Mouse (Mus musculus): ENCODE data around the gene Nrp1.

Gene Nrp1

DNA sequence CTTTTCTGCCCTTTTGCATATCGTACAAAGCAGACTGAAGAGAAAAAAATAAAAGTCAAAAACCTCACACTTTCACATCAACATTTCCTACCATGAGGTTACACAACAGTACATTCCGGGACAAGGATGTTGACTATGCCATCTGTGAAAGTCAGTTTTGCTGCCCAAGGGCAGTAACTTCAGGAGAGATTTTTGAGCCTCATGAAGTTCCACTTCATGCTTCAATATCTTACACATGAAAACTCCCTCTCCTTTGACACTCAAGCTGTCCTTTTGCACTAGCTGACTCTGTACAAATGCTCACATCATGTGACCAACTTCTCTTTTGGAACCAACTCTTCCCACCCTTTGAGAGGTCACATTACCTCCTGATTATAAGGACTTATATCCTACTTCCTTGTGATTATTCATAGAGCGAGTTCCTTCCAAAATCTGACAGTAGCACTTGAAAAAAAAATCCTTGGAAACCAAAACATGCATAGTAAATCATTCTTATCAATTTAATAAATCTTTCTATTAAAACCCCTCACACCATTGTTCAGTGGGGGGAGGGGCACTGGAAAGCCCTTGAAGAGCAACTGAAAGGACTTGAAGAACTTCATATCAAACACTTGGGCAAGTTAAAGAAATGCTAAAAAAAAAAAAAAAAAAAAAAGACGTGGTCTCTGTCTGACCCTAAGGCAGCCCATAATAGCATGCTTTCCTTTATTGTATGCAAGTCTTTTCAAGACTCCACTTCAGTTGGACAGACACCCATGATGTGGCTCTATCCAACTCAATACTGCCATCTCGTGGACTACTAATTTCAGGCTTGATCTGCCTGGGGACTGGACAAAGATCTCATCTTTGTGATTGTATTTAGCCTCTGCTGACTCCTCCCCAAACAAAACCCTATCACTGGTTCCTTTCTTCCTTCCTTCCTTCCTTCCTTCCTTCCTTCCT, 133.0 kb downstream of the Nrp1 start:
- intact Hi-C loops (cut with DNase I): loop anchor here (2.0 to 10.0 kb wide), 6 partner anchors 133 to 1299 kb away; partner anchors contain the start of gene Nrp1

DNA sequence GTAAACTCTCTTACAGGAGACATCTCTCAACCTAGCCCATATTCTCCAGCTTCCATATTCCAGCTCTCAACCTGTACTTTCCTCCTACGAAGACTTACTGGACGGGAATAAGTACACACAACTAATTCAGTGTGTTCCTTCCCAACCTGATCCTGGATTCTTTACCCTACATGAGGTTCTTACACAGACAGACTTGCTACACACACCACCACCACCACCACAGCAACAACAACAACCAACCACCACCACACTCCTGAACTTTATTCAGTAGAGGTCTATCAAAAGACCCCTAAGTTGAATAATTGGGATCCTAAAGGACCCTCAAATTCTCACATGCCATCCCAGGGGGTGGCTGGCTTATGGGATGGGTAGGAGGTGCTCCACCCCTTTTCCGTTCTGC, 135.4 kb downstream of the Nrp1 start:
- intact Hi-C loops (cut with DNase I): loop anchor here (2.0 to 10.0 kb wide), 5 partner anchors 649 to 1302 kb away; no protein-coding TSS in a partner anchor

DNA sequence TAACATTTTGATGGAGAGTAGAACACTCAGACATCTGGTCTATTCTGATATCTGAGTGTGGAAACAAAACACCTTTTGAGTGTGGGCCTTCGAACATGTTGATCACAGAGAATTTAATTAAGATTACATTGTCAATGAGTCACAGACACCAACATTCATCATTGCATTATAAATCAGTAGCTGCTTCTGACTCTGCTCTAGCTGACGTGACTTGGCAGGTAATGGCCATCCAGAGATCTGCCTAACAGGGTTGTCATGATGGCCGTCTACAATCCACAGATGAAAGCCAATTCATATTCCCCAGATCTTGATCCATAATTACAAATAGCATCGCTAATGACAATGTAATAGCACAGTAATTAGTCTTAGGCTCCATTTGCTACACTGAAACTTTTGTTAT, 140.4 kb downstream of the Nrp1 start:
- intact Hi-C loops (cut with DNase I): loop anchor here (10.0 kb wide), 2 partner anchors 654 to 754 kb away; no protein-coding TSS in a partner anchor

DNA sequence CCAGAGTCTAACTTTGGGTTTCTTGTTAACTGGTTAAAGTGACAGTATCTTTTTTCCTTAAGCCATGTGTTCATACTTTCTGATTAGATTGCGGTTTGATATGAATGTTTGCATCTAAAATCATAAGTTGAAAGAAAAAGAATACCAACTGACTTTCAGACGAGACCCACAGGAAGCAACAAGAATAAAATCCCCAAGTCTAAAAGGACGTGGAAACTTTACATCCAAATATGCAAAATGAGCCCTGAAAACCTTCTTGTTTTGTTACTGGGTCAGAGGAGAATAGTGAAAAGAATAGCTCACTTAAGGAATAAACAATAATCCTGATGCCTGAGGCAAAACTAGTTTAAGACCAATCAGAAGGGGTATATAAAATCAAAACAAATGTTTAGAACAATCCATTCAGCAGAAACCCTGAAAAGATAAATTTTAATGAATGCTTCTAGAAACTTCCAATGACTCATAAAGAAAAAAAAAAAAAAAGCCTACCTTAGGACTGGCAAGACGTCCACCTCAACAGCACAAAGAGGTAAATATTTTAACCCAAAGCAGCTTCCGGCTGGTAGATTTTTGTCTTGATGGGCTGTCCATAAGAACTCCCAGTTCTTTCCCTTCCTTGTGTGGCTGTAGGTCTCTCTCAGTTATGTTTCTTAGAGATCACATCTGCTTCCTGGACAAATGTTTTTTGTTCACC, 145.9 kb downstream of the Nrp1 start:
- intact Hi-C loops (cut with DNase I): no loop called here

DNA sequence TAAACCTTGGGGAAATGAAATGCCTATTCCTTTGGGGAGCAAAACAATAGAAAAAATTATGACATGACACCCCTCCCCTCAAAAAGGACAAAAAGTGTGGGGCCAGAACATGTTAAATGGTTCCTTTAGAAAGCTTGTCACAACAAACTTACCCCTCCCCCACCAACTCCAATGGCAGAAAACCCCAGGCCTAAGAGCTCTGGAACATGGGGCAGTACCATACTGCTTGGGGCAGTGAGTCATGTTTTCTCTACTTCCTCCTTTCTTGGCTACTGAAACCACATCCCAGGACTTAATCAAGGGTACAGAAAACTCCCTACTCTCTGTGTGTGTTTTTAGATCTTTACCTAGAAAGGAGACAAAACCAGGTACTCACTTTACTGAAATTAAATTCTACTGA, 147.5 kb downstream of the Nrp1 start:
- intact Hi-C loops (cut with DNase I): no loop called here

DNA sequence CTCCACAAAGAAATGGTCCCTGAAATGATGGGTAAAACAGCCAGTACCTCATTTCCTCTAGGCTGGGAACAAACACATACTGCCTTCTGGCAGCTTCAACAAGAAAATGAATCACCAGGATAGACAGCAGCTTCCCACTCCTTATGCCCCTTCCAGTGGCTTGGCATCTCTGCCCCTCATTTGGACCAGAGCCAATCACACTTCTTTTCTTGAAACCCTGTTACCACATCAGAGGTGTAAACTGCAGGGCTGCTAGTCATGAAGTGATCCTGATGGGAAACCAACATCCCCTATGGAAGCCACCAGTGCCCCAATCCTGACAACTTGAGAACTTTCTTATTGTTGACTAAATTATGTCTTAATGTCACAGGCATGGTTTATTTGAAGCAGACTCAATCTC, 150.3 kb downstream of the Nrp1 start:
- intact Hi-C loops (cut with DNase I): no loop called here

DNA sequence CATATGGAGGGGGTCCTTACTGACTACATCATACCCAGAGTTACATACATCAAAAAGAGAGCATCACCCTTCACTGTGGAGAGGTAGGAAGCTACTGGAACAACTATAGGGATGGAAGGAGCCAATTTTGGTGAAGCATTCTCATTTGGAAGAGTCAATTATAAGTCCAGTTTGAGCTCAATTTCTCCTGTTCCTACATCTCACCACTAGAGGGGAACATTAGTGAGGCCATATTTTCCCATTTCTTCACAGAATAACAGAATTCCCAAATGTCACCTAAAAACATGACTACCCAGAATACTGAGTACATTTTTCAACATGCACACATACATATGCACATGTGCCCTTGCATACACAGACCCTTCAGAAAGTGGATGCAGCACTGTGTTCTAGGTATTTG, 152.6 kb downstream of the Nrp1 start:
- intact Hi-C loops (cut with DNase I): no loop called here

DNA sequence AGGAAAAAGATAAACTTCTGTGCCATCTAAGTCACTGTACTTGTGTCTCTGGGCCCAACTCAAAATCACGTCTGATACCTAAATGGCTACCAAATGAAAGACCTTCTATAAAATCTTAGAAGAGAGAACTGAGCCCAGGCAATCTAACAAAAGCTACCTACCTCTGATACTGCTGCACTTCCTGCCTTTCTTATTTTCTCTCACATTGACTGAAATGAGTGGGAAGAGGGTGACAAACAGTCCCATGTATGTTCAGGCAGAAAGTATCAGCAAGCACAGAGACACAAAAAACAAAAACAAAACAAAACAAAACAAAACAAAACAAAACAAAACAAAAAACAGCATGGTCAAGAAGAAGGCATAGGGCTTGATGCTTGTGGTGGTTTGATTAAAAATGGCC, 153.3 kb downstream of the Nrp1 start:
- intact Hi-C loops (cut with DNase I): no loop called here

DNA sequence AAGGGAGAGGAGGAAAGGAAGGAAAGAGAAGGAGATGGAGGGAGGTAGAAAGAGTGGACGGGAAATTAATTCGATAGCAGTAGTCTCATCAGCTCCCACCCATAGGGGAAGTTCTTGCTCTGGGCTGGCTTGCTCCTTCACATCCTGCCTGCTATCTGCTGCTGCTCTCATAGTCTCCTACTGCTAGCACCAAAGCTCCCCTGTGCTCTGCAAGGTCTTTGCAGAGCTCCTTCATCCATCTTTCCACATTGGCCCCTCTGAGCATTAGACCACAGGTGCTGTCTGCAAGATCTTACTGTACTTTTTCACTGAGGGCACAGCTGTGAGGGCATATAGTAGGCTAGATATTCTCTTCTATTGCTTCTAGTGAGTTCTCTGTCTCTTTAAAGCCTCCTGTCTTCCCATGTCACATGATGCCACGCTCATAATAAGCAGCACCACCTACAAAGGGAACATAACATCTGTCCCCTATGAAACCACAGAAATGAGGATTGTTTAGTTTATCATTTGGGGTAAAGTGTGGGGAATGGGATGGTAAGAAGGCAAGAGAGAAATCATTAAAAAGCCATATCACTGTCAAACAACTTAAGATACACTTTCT, 158.5 kb downstream of the Nrp1 start:
- intact Hi-C loops (cut with DNase I): no loop called here

DNA sequence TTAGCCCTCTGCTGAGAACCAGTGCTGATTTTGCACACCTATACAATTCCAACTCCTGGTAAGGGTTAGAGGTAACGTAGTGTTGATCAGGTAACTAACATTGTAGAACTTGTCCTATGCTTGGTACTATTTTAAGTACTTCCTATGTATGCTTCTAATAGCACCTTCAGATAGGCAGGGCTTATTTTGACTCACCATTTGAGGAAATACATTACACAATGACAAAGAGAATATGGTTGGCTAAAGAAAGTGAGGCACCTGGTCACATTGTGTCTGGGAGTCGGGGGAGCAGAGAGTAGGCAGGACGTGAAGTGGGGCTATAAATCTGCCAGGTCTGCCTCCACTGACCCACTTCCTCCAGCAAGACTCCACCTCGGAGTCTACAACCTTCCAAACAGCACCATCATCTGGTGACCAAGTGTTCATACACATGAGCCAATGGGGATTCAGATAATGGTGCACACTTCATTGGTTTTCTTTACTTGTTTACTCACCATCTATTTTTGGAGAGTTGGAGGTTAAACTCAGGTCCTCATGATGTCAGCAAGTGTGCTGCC, 159.2 kb downstream of the Nrp1 start:
- intact Hi-C loops (cut with DNase I): no loop called here

DNA sequence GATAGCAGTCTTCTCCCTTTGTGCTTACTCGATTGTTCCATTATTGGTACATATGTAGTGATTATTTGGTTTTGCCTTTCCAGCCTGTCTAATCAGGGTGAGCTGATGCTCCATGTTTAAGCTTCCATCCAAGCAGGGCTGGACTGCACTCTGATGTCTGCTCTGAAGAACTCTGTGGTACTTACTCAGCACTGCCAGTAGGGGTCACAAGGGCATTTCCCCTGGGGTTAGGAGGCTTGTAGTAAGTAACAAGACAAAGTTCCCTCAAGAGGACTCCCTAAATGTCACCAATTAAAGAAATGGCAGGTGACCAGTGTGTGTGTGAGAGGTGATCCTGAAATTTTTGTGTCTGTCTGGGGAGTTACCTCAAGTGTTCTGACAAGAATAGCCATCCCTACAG, 161.0 kb downstream of the Nrp1 start:
- intact Hi-C loops (cut with DNase I): no loop called here

DNA sequence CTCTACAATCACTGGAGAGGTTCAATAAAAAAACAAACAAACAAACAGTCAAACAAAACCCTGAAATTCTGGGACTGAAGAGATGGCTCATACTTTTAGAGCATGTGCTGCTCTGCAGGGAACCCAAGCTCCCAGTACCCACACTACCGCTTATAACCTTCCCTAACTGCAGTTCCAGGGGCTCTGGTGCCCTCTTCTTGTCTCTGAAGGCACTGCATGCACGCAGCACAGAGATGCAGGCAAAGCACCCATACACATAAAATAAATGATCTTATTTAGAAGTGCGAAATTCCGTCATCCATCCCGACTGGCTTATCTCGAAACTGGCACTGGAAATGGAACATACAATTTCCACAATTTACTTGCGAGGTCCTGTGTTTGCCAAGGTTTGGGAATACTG, 165.4 kb downstream of the Nrp1 start:
- intact Hi-C loops (cut with DNase I): no loop called here

DNA sequence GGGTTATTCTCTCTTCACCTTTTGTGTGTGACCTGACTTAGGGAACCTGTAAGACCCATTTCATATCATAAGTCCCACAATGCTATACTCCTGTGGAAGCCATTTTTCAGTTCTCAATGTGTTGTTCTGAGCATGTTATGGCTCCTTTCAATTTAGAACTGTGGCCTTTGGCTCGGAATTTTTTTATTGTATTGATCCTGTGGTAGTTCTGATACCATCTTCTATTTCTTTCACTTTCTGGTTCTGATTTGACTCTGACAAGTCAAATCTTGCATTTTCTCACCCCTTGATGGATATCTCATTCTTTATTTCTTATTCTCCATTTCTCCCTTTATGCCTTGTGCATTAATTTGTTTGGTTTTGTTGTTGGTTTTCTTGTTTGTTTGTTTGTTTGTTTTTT, 167.5 kb downstream of the Nrp1 start:
- intact Hi-C loops (cut with DNase I): no loop called here

DNA sequence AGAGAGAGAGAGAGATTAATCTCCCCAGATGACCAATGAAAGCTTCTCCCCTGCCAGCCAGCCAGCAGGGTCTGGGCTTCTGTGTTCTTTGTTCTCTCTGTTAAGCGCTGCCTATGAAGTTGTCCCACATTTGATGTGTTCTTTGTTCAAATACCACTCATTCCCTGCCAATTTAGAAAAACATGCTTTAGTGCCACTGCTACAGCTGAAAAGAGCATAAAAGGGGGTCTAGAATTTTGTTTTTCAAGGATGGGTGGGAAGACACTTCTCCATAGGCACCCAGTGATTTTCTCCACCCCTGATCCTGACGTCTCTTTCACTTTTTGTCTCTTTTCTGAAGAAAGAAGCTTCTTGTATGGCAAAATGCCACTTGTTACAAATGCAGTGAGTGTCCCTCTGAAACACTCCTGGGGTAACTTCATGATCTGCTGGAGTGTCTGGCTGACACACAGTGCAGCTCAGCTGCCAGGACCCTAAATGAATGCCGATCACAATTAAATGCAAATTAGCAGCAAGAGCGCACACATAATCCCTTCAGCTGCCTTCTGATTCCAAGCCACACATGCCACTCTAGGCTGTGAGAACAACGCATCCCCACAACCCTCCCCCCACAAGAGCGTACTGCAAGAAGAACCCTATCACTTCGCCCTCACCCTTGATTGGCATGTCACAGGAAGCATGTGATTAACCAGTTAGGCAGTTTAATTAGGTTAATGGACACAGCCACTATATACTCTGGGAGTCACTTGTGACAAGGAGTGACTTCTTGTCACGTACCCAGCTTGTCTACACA, 170.4 kb downstream of the Nrp1 start:
- intact Hi-C loops (cut with DNase I): no loop called here

DNA sequence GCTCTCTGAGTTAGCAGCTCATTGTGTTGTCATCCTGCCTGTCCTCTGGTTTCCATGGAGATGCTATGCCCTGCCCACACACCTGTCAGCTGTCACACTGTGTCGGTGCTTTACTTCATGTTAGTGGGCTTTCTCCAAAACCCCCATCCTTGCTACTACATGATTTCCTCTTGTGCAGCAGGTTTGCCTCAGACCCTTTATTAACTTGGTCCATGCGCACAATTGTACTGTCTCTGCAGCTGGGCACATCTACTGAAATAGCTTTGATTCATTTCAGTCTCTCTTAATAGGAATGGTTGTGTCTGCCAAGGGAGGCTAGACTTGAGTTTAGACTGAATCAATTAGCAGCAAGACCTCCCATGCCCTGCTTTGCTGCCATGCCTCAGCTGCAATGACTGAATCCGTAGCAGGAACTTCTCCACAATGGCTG, 176.1 kb downstream of the Nrp1 start:
- intact Hi-C loops (cut with DNase I): no loop called here

DNA sequence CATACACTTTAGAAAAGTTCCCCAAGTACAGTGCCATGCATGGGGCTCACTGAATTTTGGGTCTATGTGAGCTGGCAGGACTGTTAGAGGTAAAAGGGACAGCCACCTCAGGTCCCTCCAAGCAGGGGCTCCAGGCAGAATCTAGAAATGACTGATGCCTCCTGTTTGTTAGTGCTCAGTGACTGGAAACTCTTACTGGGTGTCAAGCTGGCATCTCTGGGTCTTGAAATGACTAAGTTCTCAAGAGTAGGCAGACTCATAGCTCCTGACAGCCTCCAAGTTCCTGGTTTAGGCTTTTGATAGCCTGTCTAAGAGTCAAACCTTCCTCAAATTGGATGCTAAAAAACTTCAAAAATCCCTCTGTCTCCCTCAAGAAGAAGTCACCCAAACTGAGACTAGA, 177.3 kb downstream of the Nrp1 start:
- intact Hi-C loops (cut with DNase I): no loop called here

DNA sequence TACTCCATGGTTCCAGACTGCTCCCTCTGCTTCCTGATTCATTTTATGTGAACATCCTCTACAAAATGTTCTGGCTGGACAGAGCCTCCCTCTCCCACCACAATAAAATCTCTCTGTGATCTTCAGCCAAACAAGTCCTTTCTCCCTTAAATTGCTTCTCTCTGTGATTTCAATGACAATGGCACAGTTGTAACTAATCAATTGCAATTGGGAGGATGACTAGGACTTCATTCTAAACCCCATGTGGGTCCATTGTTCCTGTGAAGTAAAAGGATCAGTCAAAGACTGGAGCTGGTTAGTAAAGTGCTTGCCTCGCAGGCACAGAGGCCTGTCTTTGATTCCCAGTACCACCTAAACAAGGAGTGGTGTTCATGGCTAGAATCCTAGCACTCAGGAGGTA, 180.0 kb downstream of the Nrp1 start:
- intact Hi-C loops (cut with DNase I): no loop called here

DNA sequence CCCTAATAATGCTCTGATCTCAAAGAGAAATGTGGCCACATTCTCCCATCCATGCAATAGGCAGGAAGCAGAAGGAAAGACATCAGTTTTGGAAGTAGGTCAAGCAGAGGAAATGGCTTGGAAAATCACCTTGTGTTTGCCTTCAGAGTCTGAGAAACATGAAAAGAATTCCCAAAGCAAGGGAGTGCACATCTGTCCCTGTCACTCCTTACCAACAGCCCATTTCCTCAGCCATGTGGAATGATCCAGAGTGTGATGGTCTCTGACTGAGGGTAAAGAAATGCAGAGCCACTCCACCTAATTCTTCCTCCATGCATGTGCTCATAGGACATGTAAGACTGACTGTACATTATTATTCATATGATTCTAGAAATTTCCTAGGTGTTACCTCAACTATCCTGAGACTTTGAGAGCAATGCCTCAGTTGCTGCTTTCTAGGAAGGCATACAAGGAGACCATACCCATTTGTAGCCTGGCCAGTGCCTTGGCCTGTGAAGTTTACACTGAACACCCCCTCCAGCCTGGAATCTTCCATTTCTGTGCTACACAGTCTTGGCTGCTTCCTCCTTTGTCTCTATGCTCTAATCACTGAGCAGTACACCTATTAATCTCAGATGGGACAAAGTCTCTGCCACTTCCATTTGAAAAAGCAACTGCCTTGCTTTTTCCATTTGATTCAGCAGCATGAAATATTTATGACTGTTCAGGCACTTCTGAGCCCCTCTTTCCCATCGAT, 183.1 kb downstream of the Nrp1 start:
- intact Hi-C loops (cut with DNase I): no loop called here

DNA sequence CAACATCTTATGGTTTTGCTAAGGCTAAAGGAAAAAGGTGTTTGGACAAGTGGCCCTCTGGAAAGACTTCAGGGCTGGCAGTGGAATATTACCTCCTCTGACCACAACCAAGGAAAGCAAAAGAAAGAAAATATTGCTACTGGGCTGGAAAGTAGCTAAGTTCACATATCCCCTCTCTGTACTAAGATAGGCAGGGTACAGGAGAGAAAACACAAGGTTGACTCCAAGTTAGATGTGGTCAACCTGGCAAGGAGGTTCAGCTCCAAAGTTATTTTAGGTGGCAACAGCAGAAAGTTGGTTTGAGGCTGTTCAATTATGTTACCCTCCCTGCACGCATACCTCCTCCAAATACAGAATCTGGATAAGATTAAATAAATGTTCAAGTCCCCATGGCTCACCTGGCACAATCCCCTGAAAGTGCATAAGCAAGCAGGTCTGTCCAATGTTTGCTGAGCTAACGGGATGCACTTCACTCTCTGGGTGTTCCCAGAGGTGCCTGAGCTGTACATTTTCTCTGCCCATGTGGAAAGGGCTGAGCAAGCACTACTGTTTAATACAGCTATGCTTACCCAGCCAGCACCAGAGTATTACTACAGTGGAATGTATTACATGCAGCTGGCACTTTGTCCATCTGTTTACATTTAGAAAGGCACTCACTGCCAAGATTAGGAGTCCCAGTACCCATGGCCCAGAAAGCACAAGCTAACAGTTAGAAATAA, 185.9 kb downstream of the Nrp1 start:
- intact Hi-C loops (cut with DNase I): no loop called here

DNA sequence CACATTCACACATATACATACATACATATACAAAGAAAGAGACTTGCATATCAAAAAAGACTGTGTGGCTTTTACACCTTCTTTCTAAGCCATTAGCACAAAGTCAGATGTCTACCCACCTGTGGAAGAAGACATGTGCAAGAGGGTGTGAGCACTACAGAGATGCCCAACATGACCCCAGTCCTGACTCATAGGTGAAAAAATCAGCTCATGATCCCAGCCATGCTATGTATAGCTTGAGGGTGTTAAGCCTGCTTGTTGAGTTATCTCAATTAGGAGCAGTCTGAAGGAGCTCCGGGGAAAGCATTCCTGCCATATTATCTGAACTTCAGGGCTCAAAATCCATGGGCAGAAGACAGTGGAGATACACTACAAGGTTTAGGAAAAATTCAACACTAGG, 187.9 kb downstream of the Nrp1 start:
- intact Hi-C loops (cut with DNase I): no loop called here

Data from adrenal gland (tissue).